Mouse (Mus musculus) heart, embryonic 15.5 days (tissue): Measurements from ENCODE around the gene Naa50. TPM values are rescaled to one million over a fixed set of nuclear protein-coding genes. Genes with fewer than 3 reads are reported as not detected.
A peak's percentile ranks its signal among the peaks of the same experiment; 100 is the strongest.

Experiments
- ATAC-seq: fragments of 200-750 bp; cut with Nextera tagmentation; replicated peaks from 2 replicates; pipeline ENCODE4 v1.8.0; 2017; ENCODE audit warnings: low read depth, moderate TSS enrichment; ENCODE audit not compliant: insufficient number of reproducible peaks, insufficient read depth, low FRiP score
- H3K27ac ChIP-seq: fragments of 300-500 bp; sonication (generic); 2 replicates; pipeline ENCODE4 v1.5.1; 2015; ENCODE audit warnings: mild to moderate bottlenecking, inconsistent platforms
- H3K27me3 ChIP-seq: fragments of 300-500 bp; sonication (generic); 2 replicates; pipeline ENCODE4 v1.6.1; 2015; ENCODE audit warnings: inconsistent platforms
- H3K36me3 ChIP-seq: fragments of 300-500 bp; sonication (generic); 2 replicates; pipeline ENCODE4 v1.6.1; 2015; ENCODE audit warnings: mild to moderate bottlenecking, inconsistent platforms
- H3K4me1 ChIP-seq: fragments of 300-500 bp; sonication (generic); replicated peaks from 2 replicates; pipeline ENCODE4 v1.6.1; 2015; ENCODE audit warnings: inconsistent platforms
- H3K4me2 ChIP-seq: fragments of 300-500 bp; sonication (generic); 2 replicates; pipeline ENCODE4 v1.6.1; 2015; ENCODE audit warnings: inconsistent platforms, mild to moderate bottlenecking, moderate library complexity
- H3K4me3 ChIP-seq: fragments of 300-500 bp; sonication (generic); 2 replicates; pipeline ENCODE4 v1.5.1; 2015; ENCODE audit warnings: mild to moderate bottlenecking, inconsistent platforms
- H3K9ac ChIP-seq: fragments of 300-500 bp; sonication (generic); 2 replicates; pipeline ENCODE4 v1.6.1; 2015; ENCODE audit warnings: mild to moderate bottlenecking, inconsistent platforms
- H3K9me3 ChIP-seq: fragments of 300-500 bp; sonication (generic); replicated peaks from 2 replicates; pipeline ENCODE4 v1.6.1; 2016; ENCODE audit warnings: inconsistent platforms
- WGBS: fragments of 180-500 bp; shearing (Covaris S2); methylation state at CpG from one replicate; pipeline ENCODE4 v1.1.7; 2015; ENCODE audit warnings: mixed read lengths; 5-methylcytosine and 5-hydroxymethylcytosine counted together
- polyA plus RNA-seq: library from polyadenylated mRNA; unstranded; fragments of >200 nt; fragmentation: Nextera tagmentation; extraction: Ambion mirVana; gene quantifications from 2 replicates; pipeline ENCODE4 v1.2.1, GENCODE M21; 2015

The Naa50 gene
- polyA plus RNA-seq, 1 experiment from 2014 or later: 72.0 TPM

GRCm38 (mm10) chr16:44141483-44141882 is 1.9 kb downstream of the Naa50 start:
- H3K27me3 ChIP-seq: no peaks in the 10 kb centered on the region
- no peaks in the 10 kb centered on the region for H3K36me3 ChIP-seq
- 0 out of 2 replicates have a peak overlapping the region, but pooled peaks have one; percentile 7 for H3K9ac ChIP-seq
- no peaks in the 10 kb centered on the region for H3K9me3 ChIP-seq
- H3K4me2 ChIP-seq: peak overlapping the region; percentile 66
- ATAC-seq: no peak
- H3K4me1 ChIP-seq: peaks cover 14% of the 10 kb centered on the region
- WGBS: 15% methylated on average over 6 of the region's 6 CpGs
- H3K27ac ChIP-seq: peak overlapping the region; percentile 22
- H3K4me3 ChIP-seq: peak overlapping the region; percentile 25

GRCm38 (mm10) chr16:44149002-44149767 is 9.6 kb downstream of the Naa50 start:
- ATAC-seq: no peak
- no peaks in the 10 kb centered on the region for H3K27me3 ChIP-seq
- H3K9ac ChIP-seq: no peak overlapping the region
- no peak overlapping the region for H3K4me3 ChIP-seq
- no peaks in the 10 kb centered on the region for H3K36me3 ChIP-seq
- no peaks in the 10 kb centered on the region for H3K4me1 ChIP-seq
- no peak overlapping the region for H3K4me2 ChIP-seq
- whole genome bisulfite sequencing: 98% methylated on average over 1 of the region's 1 CpGs
- H3K9me3 ChIP-seq: no peaks in the 10 kb centered on the region
- H3K27ac ChIP-seq: no peak overlapping the region

GRCm38 (mm10) chr16:44154497-44155057 is 14.9 kb downstream of the Naa50 start:
- Histone ChIP-seq H3K4me3 (no peak overlapping the region), H3K4me1 (no peaks in the 10 kb centered on the region), H3K27ac (no peak overlapping the region), H3K9ac (no peak overlapping the region), H3K27me3 (no peaks in the 10 kb centered on the region), H3K9me3 (no peaks in the 10 kb centered on the region), H3K36me3 (peaks cover 16% of the 10 kb centered on the region), H3K4me2 (no peak overlapping the region)
- 68% methylated on average over 6 of the region's 6 CpGs for WGBS
- ATAC-seq: no peak

GRCm38 (mm10) chr16:44159325-44159724 is 19.7 kb downstream of the Naa50 start:
- 85% methylated on average over 7 of the region's 7 CpGs for WGBS
- Histone ChIP-seq H3K36me3 (peaks cover 22% of the 10 kb centered on the region), H3K4me3 (no peak overlapping the region), H3K27me3 (no peaks in the 10 kb centered on the region), H3K4me2 (no peak overlapping the region), H3K9me3 (no peaks in the 10 kb centered on the region), H3K27ac (no peak overlapping the region), H3K9ac (no peak overlapping the region), H3K4me1 (no peaks in the 10 kb centered on the region)
- ATAC-seq: no peak

GRCm38 (mm10) chr16:44163831-44164230 is 24.2 kb downstream of the Naa50 start:
- Histone ChIP-seq H3K9me3 (no peaks in the 10 kb centered on the region), H3K4me3 (no peak overlapping the region), H3K27me3 (no peaks in the 10 kb centered on the region), H3K4me1 (no peaks in the 10 kb centered on the region), H3K9ac (no peak overlapping the region), H3K4me2 (no peak overlapping the region), H3K36me3 (peaks cover 12% of the 10 kb centered on the region), H3K27ac (no peak overlapping the region)
- ATAC-seq: no peak
- 88% methylated on average over 2 of the region's 2 CpGs for WGBS

GRCm38 (mm10) chr16:44165182-44165581 is 25.6 kb downstream of the Naa50 start:
- Histone ChIP-seq H3K36me3 (peaks cover 2% of the 10 kb centered on the region), H3K27ac (no peak overlapping the region), H3K4me3 (no peak overlapping the region), H3K27me3 (no peaks in the 10 kb centered on the region), H3K4me1 (no peaks in the 10 kb centered on the region), H3K9ac (no peak overlapping the region), H3K9me3 (no peaks in the 10 kb centered on the region), H3K4me2 (no peak overlapping the region)
- WGBS: 47% methylated on average over 3 of the region's 3 CpGs
- no peak for ATAC-seq

GRCm38 (mm10) chr16:44168990-44169389 is 29.4 kb downstream of the Naa50 start:
- H3K9ac ChIP-seq: no peak overlapping the region
- WGBS: 82% methylated on average over 4 of the region's 4 CpGs

GRCm38 (mm10) chr16:44172297-44173154 is 32.9 kb downstream of the Naa50 start:
- H3K9me3 ChIP-seq: no peaks in the 10 kb centered on the region
- H3K36me3 ChIP-seq: no peaks in the 10 kb centered on the region
- peak overlapping the region; percentile 63 for H3K9ac ChIP-seq
- peak overlapping the region; percentile 79 for H3K4me2 ChIP-seq
- H3K4me3 ChIP-seq: peak overlapping the region; percentile 97
- H3K27me3 ChIP-seq: no peaks in the 10 kb centered on the region
- peak; percentile 100 for ATAC-seq
- WGBS: under 1% methylated on average over 26 of the region's 26 CpGs
- peak overlapping the region; percentile 99 for H3K27ac ChIP-seq
- H3K4me1 ChIP-seq: peaks cover 16% of the 10 kb centered on the region

More at GRCm38 (mm10) chr16:44168990-44169389, 29.4 kb downstream of the Naa50 start:
- peaks cover 5% of the 10 kb centered on the region for H3K4me1 ChIP-seq
- H3K27ac ChIP-seq: no peak overlapping the region
- H3K27me3 ChIP-seq: no peaks in the 10 kb centered on the region
- no peak for ATAC-seq
- H3K4me2 ChIP-seq: no peak overlapping the region
- no peaks in the 10 kb centered on the region for H3K9me3 ChIP-seq
- H3K36me3 ChIP-seq: no peaks in the 10 kb centered on the region
- no peak overlapping the region for H3K4me3 ChIP-seq

- WGBS: under 1% methylated on average over 47 of the region's 77 CpGs
- Histone ChIP-seq H3K27me3 (no peaks in the 10 kb centered on the region), H3K4me3 (peak within 1 kb of the TSS; percentile 97), H3K36me3 (no peaks in the 10 kb centered on the region), H3K27ac (peak within 1 kb of the TSS; percentile 99), H3K4me2 (peak within 1 kb of the TSS; percentile 79), H3K9me3 (no peaks in the 10 kb centered on the region), H3K9ac (peak within 1 kb of the TSS; percentile 98), H3K4me1 (peaks cover 16% of the 10 kb centered on the region)
- ATAC-seq: peak; percentile 73
Measured at GRCm38 (mm10) chr16:44173155-44173941, 33.7 kb downstream of the Naa50 start, which contains the start of gene Usf3. Gene Usf3, plus strand, starts transcription at chr16:44173246.

GRCm38 (mm10) chr16:44173966-44174530 is 34.4 kb downstream of the Naa50 start:
- Histone ChIP-seq H3K4me1 (peaks cover 16% of the 10 kb centered on the region), H3K4me2 (peak overlapping the region; percentile 65), H3K27ac (peak overlapping the region; percentile 99), H3K36me3 (no peaks in the 10 kb centered on the region), H3K27me3 (no peaks in the 10 kb centered on the region), H3K9ac (peak overlapping the region; percentile 98), H3K9me3 (no peaks in the 10 kb centered on the region), H3K4me3 (peak overlapping the region; percentile 97)
- no peak for ATAC-seq
- 11% methylated on average over 7 of the region's 7 CpGs for WGBS
